Mouse (Mus musculus): ENCODE measurements around the gene Zfp143. TPM values are rescaled to one million over a fixed set of nuclear protein-coding genes. Genes with fewer than 3 reads are reported as not detected.
A peak's percentile ranks its signal among the peaks of the same experiment; 100 is the strongest.
"Not testable (repeated sequence)": the region's sequence is repeated elsewhere in the genome, so short reads cannot be mapped to it uniquely, and the experiment has no call there.

Zfp143 gene
- polyA plus RNA-seq, 1 experiment = 15.0 TPM

DNA sequence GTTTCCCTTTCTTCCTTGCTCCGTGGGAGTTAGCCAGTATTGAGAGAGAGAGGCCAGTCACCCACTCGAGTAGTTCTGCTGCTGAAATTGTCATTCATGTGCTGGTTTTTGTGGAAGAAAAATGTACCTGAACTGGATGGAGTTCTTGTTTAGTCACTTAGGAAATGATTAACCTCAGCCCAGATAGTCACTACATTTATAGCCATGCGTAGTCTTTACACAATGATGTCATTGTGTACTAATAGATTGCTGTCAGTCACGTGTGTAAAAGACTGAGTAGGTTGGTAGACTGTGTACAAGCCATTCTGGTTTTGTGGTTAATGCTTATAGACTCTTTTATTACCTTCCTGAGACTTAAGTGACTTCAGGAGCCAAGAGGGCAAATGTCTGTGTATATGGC, 26.9 kb downstream of the Zfp143 start:
- DNase-seq = no peak
- WGBS = 48% methylated on average over 4 of the region's 4 CpGs
- TF ChIP-seq POLR2A (IDR thresholded peaks at IDR 0.05; ENCODE audit: borderline replicate concordance, extremely low read depth, low read depth, low read length) (no peak), CTCF (IDR thresholded peaks at IDR 0.05; ENCODE audit: insufficient read depth, low read length) (no peak)

DNA sequence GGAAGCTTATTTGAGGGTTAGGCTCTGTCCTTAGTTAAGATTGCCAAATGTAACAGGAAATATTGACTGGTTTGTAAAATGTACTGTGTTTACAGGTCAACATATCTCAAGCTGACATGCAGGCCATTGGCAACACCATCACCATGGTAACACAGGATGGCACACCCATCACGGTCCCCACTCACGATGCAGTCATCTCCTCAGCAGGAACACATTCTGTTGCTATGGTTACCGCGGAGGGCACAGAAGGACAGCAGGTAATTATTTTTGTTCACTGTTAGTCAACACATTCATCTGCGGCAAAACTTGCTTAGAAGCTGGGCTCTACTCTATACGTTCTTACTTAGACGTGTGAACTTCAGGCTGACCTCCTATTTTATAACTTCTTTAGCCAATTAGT, 30.7 kb downstream of the Zfp143 start:
- H3K4me3 ChIP-seq (replicated peaks; ENCODE audit: extremely low read depth, low read depth, low read length) = no peak overlapping the region
- peaks cover 7% of the 10 kb centered on the region for H3K4me1 ChIP-seq (ENCODE audit: control insufficient read depth, insufficient read depth, low read length)
- no peak for TF ChIP-seq POLR2A (IDR thresholded peaks at IDR 0.05; ENCODE audit: borderline replicate concordance, extremely low read depth, low read depth, low read length)
- TF ChIP-seq CTCF (IDR thresholded peaks at IDR 0.05; ENCODE audit: insufficient read depth, low read length) = no peak
- WGBS = 80% methylated on average over 7 of the region's 7 CpGs
- DNase-seq = no peak

More for the DNA sequence above, 26.9 kb downstream of the Zfp143 start:
- no peak overlapping the region for H3K4me3 ChIP-seq (replicated peaks; ENCODE audit: extremely low read depth, low read depth, low read length)
- peaks cover 4% of the 10 kb centered on the region; the same call in 1 of the 2 replicates for H3K4me1 ChIP-seq (ENCODE audit: control insufficient read depth, insufficient read depth, low read length)

DNA sequence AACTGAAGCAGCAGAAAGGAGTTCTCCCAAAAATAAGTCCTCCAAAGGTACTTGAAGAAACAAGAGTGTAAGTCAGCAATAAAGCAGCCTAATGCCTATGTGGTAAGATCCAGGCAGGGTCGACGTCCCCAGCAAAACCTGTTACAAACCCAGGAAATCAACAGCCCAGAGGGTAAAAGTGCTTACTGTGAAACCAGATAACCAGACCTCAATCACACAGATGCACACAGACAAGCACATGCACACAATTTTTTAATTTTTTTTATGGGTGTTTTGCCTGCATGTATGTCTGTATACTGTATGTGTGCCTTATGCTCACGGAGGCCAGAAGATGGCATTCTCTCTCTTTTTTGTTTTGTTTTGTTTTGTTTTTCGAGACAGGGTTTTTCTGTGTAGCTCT, 35.3 kb downstream of the Zfp143 start:
- 72% methylated on average over 4 of the region's 4 CpGs for WGBS

DNA sequence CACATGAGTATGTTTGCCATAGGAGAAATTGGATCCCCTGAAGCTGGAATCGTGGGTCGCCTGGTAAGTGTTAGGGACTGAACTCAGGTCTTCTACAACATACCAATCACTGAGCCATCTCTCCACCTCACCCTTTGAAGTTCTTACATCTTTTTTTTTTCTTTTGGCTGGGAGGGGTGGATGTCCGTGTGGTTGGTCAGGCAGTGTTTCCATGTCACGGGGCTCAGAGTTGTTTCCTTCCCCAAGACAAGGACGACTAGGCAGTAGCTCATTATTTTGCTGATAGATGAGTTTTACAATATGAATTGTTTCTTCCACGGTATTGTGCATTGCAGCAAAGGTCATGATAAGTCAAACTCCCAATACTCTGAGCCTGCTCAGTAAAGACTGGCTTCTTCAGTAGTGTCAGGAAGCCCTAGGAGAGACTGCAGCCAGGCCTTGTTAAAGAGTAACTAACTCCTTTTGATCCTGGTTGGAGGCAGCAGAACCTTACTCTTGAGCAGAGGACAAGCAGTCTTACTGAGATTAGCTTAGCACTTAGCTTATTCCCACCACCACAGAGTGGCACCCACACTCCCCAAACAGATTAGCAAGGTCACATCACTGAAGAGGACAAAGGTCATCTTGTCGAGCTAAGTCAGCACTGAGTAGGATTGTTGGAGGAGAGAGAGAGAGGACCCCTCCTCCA, 36.2 kb downstream of the Zfp143 start:
- no peak overlapping the region for H3K4me3 ChIP-seq (replicated peaks; ENCODE audit: extremely low read depth, low read depth, low read length)
- TF ChIP-seq POLR2A (IDR thresholded peaks at IDR 0.05; ENCODE audit: borderline replicate concordance, extremely low read depth, low read depth, low read length) = no peak
- TF ChIP-seq CTCF (IDR thresholded peaks at IDR 0.05; ENCODE audit: insufficient read depth, low read length) = no peak
- H3K4me1 ChIP-seq (ENCODE audit: control insufficient read depth, insufficient read depth, low read length) = peaks cover 5% of the 10 kb centered on the region
- 46% methylated on average over 7 of the region's 7 CpGs for WGBS
- no peak for DNase-seq

More for the DNA sequence above, 35.3 kb downstream of the Zfp143 start:
- TF ChIP-seq CTCF (IDR thresholded peaks at IDR 0.05; ENCODE audit: insufficient read depth, low read length) (no peak), POLR2A (IDR thresholded peaks at IDR 0.05; ENCODE audit: borderline replicate concordance, extremely low read depth, low read depth, low read length) (no peak)
- no peak for DNase-seq
- no peak overlapping the region for H3K4me3 ChIP-seq (replicated peaks; ENCODE audit: extremely low read depth, low read depth, low read length)
- H3K4me1 ChIP-seq (ENCODE audit: control insufficient read depth, insufficient read depth, low read length) = peaks cover 5% of the 10 kb centered on the region

DNA sequence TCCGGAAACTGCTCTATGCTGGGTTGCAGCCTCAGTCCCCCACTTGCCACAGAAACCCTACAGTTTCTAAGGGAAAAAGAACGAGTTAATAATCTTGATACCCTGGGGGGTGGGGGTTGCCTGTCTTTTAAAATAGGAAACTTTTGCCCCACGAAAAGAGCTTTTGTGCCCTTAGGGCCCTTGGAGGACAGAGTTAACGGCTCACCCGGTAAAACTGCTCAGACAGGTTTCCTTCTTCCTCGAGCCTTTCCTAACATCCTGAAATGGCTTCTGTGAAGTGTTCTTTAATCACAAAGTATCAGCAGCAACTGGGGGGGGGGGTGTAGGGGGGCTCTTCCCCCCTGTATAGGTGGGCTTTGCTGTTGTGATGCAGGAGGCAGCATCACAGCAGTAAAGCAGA, 39.8 kb downstream of the Zfp143 start:
- H3K4me3 ChIP-seq (replicated peaks; ENCODE audit: extremely low read depth, low read depth, low read length) = no peak overlapping the region
- H3K4me1 ChIP-seq (ENCODE audit: control insufficient read depth, insufficient read depth, low read length) = peaks cover 5% of the 10 kb centered on the region
- DNase-seq = no peak
- TF ChIP-seq CTCF (IDR thresholded peaks at IDR 0.05; ENCODE audit: insufficient read depth, low read length) = no peak
- no peak for TF ChIP-seq POLR2A (IDR thresholded peaks at IDR 0.05; ENCODE audit: borderline replicate concordance, extremely low read depth, low read depth, low read length)
- WGBS = 50% methylated on average over 6 of the region's 6 CpGs

DNA sequence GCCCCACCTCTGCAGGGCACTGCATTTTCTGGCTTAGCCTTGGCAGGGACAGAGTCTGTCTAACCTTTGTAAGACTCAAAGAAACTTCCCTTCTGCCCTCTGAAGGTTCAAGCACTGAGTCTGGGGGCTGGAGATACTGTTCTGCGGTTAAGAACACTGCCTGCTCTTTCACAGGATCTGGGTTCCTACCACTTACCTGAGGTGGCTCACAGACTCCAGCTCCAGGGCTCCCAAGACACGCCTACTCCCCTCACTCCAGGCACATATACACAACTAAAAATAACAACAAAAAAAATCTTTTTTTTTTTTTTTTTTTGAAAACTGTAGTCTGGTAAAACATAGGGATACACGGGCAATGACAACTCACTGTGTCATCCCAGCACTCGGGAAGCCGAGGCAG, 40.2 kb downstream of the Zfp143 start:
- TF ChIP-seq POLR2A (IDR thresholded peaks at IDR 0.05; ENCODE audit: borderline replicate concordance, extremely low read depth, low read depth, low read length) (no peak), CTCF (IDR thresholded peaks at IDR 0.05; ENCODE audit: insufficient read depth, low read length) (no peak)
- Histone ChIP-seq H3K4me3 (replicated peaks; ENCODE audit: extremely low read depth, low read depth, low read length) (no peak overlapping the region), H3K4me1 (ENCODE audit: control insufficient read depth, insufficient read depth, low read length) (peaks cover 2% of the 10 kb centered on the region; the same call in 1 of the 2 replicates)
- DNase-seq = no peak
- 70% methylated on average over 5 of the region's 5 CpGs for WGBS

DNA sequence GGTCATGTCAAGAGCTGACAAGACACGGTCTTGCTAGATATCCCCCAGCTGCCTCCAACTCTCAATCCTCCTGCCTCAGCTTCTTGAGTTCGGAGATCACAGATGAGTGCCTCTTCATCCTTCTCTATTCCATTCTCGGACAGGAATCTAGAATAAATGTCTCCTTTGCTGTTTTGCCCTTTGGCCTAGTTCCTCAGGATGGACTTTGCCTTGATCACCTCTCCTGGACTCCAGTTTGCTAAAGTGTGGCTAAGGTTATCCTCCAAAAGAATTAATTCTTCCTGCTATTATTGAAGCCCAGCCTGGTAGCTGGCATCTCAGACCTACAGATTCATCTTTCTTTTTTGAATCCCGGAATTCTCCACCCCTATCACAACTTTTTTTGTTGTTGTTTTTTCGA, 44.0 kb downstream of the Zfp143 start:
- no peak for DNase-seq
- 80% methylated on average over 5 of the region's 5 CpGs for WGBS
- peaks cover 8% of the 10 kb centered on the region for H3K4me1 ChIP-seq (ENCODE audit: control insufficient read depth, insufficient read depth, low read length)
- TF ChIP-seq CTCF (IDR thresholded peaks at IDR 0.05; ENCODE audit: insufficient read depth, low read length) (no peak), POLR2A (IDR thresholded peaks at IDR 0.05; ENCODE audit: borderline replicate concordance, extremely low read depth, low read depth, low read length) (no peak)
- no peak overlapping the region for H3K4me3 ChIP-seq (replicated peaks; ENCODE audit: extremely low read depth, low read depth, low read length)

DNA sequence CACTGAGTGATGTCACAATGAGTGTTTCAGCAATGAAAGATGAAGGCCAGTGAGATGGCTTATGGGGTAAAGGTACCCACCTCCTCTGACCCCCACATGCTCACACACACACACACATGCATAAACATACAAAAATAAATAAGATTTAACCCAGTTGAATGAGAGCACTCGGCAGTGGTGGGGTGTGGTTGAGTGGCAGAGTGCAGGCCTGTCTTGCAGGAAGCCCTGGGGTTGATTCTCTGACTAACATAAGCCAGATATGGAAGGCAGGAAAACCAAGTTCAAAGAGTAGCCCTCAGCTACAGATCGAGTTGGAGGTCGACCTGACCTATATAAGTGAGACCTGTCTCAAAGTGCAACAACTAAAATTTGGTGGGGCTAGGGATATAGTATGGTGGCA, 45.6 kb downstream of the Zfp143 start:
- H3K4me1 ChIP-seq (ENCODE audit: control insufficient read depth, insufficient read depth, low read length) = peaks cover 6% of the 10 kb centered on the region
- TF ChIP-seq POLR2A (IDR thresholded peaks at IDR 0.05; ENCODE audit: borderline replicate concordance, extremely low read depth, low read depth, low read length) (no peak), CTCF (IDR thresholded peaks at IDR 0.05; ENCODE audit: insufficient read depth, low read length) (no peak)
- DNase-seq = no peak
- no peak overlapping the region for H3K4me3 ChIP-seq (replicated peaks; ENCODE audit: extremely low read depth, low read depth, low read length)
- WGBS = 49% methylated on average over 3 of the region's 3 CpGs

DNA sequence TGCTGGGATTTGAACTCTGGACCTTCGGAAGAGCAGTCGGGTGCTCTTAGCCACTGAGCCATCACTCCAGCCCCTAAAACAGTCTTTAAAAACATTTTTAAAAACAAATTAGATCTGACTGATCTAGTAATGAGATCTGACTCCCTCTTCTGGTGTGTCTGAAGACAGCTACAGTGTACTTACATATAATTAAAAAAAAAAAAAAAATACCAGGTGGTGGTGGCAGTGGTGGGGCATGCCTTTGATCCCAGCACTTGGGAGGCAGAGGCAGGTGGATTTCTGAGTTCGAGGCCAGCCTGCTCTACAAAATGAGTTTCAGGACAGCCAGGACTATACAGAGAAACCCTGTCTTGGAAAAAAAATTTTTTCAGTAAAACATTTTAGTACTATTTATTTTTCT, 47.5 kb downstream of the Zfp143 start:
- H3K4me1 ChIP-seq (ENCODE audit: control insufficient read depth, insufficient read depth, low read length); DNase-seq; H3K4me3 ChIP-seq (replicated peaks; ENCODE audit: extremely low read depth, low read depth, low read length): not testable (repeated sequence)
- 85% methylated on average over 3 of the region's 3 CpGs for WGBS

DNA sequence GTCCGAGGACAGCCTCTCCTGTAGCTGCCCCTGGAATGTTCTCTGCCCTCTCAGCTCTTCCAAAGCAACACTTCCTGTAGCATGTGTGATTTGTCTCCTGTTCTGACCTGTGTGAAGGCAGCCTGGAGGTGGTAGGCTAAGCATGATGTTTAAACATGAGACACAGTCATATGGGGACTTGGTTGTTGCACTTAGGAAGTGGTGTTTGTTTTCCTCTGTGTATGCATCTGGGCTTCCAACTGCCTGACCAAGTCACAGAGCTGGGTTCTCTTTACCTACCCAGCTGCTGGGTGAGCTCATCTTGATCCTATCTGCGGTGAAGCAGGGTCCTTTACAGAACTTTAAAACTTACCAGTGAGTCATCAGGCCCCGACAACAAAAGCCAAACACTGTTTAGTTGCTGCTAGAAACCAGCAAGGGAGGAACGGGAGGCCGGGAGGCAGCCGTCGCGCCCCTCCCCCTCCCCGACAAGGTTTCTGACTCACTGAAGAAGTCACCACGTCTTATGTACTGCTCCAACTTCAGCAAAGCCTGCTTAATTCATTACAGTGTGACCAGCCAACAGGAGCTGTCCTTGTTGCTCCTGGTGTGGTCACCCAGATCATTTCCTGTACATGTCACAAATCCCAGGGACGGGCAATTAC, 48.1 kb downstream of the Zfp143 start:
- Histone ChIP-seq H3K4me3 (replicated peaks; ENCODE audit: extremely low read depth, low read depth, low read length) (no peak overlapping the region), H3K4me1 (ENCODE audit: control insufficient read depth, insufficient read depth, low read length) (peaks cover 6% of the 10 kb centered on the region)
- DNase-seq = peak; percentile 47
- TF ChIP-seq CTCF (IDR thresholded peaks at IDR 0.05; ENCODE audit: insufficient read depth, low read length) (no peak), POLR2A (IDR thresholded peaks at IDR 0.05; ENCODE audit: borderline replicate concordance, extremely low read depth, low read depth, low read length) (no peak)
- 7% methylated on average over 11 of the region's 11 CpGs for WGBS
